Mouse (Mus musculus) frontal cortex, adult 2 months (tissue): ENCODE measurements around the gene Gm12248. TPM values are rescaled to one million over a fixed set of nuclear protein-coding genes. Genes with fewer than 3 reads are reported as not detected.

ENCODE experiments used
- polyA plus RNA-seq: library from polyadenylated mRNA; depleted of rRNA; stranded (reverse); fragments of >200 nt; gene quantifications from 2 replicates; pipeline ENCODE4 v1.2.3, GENCODE M21; 2012; rRNA removed

Gm12248 gene
- polyA plus RNA-seq, 1 experiment: not detected

Other genes starting within 250 kb of the Gm12248 start
- 45.6 and 47.8 TPM in 2 replicates for gene Larp1, start 84.1 kb downstream of the Gm12248 start, polyA plus RNA-seq
- 74.1 and 77.3 TPM in 2 replicates for gene Cnot8, start 11.0 kb upstream of the Gm12248 start, polyA plus RNA-seq
- gene Gemin5, start 75.4 kb upstream of the Gm12248 start, polyA plus RNA-seq: 8.3 and 9.5 TPM in 2 replicates
- 45.4 and 58.9 TPM in 2 replicates for gene Mrpl22, start 78.5 kb upstream of the Gm12248 start, polyA plus RNA-seq
- 6.8 and 7.1 TPM in 2 replicates for gene Igtp, start 106.4 kb upstream of the Gm12248 start, polyA plus RNA-seq
- 5.0 and 5.1 TPM in 2 replicates for gene Irgm2, start 106.5 kb upstream of the Gm12248 start, polyA plus RNA-seq
- not detected in 2 replicates for gene 4930438A08Rik, start 181.7 kb upstream of the Gm12248 start, polyA plus RNA-seq
- 59.6 and 63.7 TPM in 2 replicates for gene Zfp692, start 213.9 kb upstream of the Gm12248 start, polyA plus RNA-seq
- gene Zfp672, start 237.2 kb upstream of the Gm12248 start, polyA plus RNA-seq: 50.1 and 52.2 TPM in 2 replicates
- 39.9 and 40.8 TPM in 2 replicates for gene Sh3bp5l, start 237.6 kb upstream of the Gm12248 start, polyA plus RNA-seq